Mouse (Mus musculus): Measurements from ENCODE around the gene Pdik1l. TPM values are rescaled to one million over a fixed set of nuclear protein-coding genes. Genes with fewer than 3 reads are reported as not detected.

Pdik1l gene
- 5.7 and 5.8 TPM in 2 replicates for polyA plus RNA-seq (2015; fragmentation: Nextera tagmentation; extraction: Ambion mirVana)

GRCm38 (mm10) chr4:134287575-134288025, at the start of gene Pdik1l:
Gene Pdik1l (minus strand): TSS chr4:134287895.

GRCm38 (mm10) chr4:134314876-134315275, 27.2 kb upstream of the Pdik1l start, which contains the start of gene Trim63:
Gene Trim63 (plus strand): TSS chr4:134315120.

GRCm38 (mm10) chr4:134253722-134254324, 33.9 kb downstream of the Pdik1l start, which contains the start of gene Grrp1:
Gene Grrp1 (minus strand): TSS chr4:134254106.

GRCm38 (mm10) chr4:134246719-134247258, 40.9 kb downstream of the Pdik1l start, which contains the start of gene Gm30191:
Gene Gm30191 (plus strand): TSS chr4:134246935.

GRCm38 (mm10) chr4:134245148-134245843, 42.4 kb downstream of the Pdik1l start, which contains the start of gene Zfp593:
Gene Zfp593 (minus strand): TSS chr4:134245592.

GRCm38 (mm10) chr4:134243516-134244250, 44.0 kb downstream of the Pdik1l start, which contains the start of gene E130218I03Rik:
Gene E130218I03Rik (plus strand): TSS chr4:134243662.

GRCm38 (mm10) chr4:134238279-134238651, 49.4 kb downstream of the Pdik1l start, which contains the start of gene Cnksr1:
Gene Cnksr1 (minus strand): TSS chr4:134238399.

GRCm38 (mm10) chr4:134227194-134227593, 60.5 kb downstream of the Pdik1l start, which contains the start of gene Catsper4:
Gene Catsper4 (minus strand): TSS chr4:134227383.

Other genes with a start within 250 kb of the Pdik1l start
- not detected in 2 replicates for gene Zfp683, start 234.1 kb downstream of the Pdik1l start, polyA plus RNA-seq (2015; fragmentation: Nextera tagmentation; extraction: Ambion mirVana)
- 0.65 TPM in 1 of 2 replicates, not detected in the other for gene Crybg2, start 227.1 kb downstream of the Pdik1l start, polyA plus RNA-seq (2015; fragmentation: Nextera tagmentation; extraction: Ambion mirVana)
- gene Cd52, start 192.8 kb downstream of the Pdik1l start, polyA plus RNA-seq (2015; fragmentation: Nextera tagmentation; extraction: Ambion mirVana) = 8.2 and 9.0 TPM in 2 replicates
- gene Ubxn11, start 185.3 kb downstream of the Pdik1l start, polyA plus RNA-seq (2015; fragmentation: Nextera tagmentation; extraction: Ambion mirVana) = 1.6 and 2.8 TPM in 2 replicates
- gene Sh3bgrl3, start 159.1 kb downstream of the Pdik1l start, polyA plus RNA-seq (2015; fragmentation: Nextera tagmentation; extraction: Ambion mirVana) = 149 and 187 TPM in 2 replicates
- 45.7 and 53.9 TPM in 2 replicates for gene Cep85, start 100.8 kb downstream of the Pdik1l start, polyA plus RNA-seq (2015; fragmentation: Nextera tagmentation; extraction: Ambion mirVana)
- gene Gm7534, start 84.9 kb downstream of the Pdik1l start, polyA plus RNA-seq (2015; fragmentation: Nextera tagmentation; extraction: Ambion mirVana) = not detected in 2 replicates
- gene Catsper4, start 60.5 kb downstream of the Pdik1l start, polyA plus RNA-seq (2015; fragmentation: Nextera tagmentation; extraction: Ambion mirVana) = not detected in 2 replicates
- 2.6 and 5.2 TPM in 2 replicates for gene Cnksr1, start 49.5 kb downstream of the Pdik1l start, polyA plus RNA-seq (2015; fragmentation: Nextera tagmentation; extraction: Ambion mirVana)
- gene E130218I03Rik, start 44.2 kb downstream of the Pdik1l start, polyA plus RNA-seq (2015; fragmentation: Nextera tagmentation; extraction: Ambion mirVana) = 0.44 TPM in 1 of 2 replicates, not detected in the other
- 5.9 and 6.9 TPM in 2 replicates for gene Zfp593, start 42.3 kb downstream of the Pdik1l start, polyA plus RNA-seq (2015; fragmentation: Nextera tagmentation; extraction: Ambion mirVana)
- not detected in 2 replicates for gene Gm30191, start 41.0 kb downstream of the Pdik1l start, polyA plus RNA-seq (2015; fragmentation: Nextera tagmentation; extraction: Ambion mirVana)
- gene Grrp1, start 33.8 kb downstream of the Pdik1l start, polyA plus RNA-seq (2015; fragmentation: Nextera tagmentation; extraction: Ambion mirVana) = 5.0 and 5.7 TPM in 2 replicates
- gene Trim63, start 27.2 kb upstream of the Pdik1l start, polyA plus RNA-seq (2015; fragmentation: Nextera tagmentation; extraction: Ambion mirVana) = 53.6 and 64.2 TPM in 2 replicates
- gene Slc30a2, start 55.3 kb upstream of the Pdik1l start, polyA plus RNA-seq (2015; fragmentation: Nextera tagmentation; extraction: Ambion mirVana) = 0.33 and 0.44 TPM in 2 replicates
- gene Extl1, start 96.0 kb upstream of the Pdik1l start, polyA plus RNA-seq (2015; fragmentation: Nextera tagmentation; extraction: Ambion mirVana) = 2.6 and 2.7 TPM in 2 replicates
- gene Pafah2, start 108.4 kb upstream of the Pdik1l start, polyA plus RNA-seq (2015; fragmentation: Nextera tagmentation; extraction: Ambion mirVana) = 4.2 and 5.4 TPM in 2 replicates
- 236 and 280 TPM in 2 replicates for gene Stmn1, start 180.4 kb upstream of the Pdik1l start, polyA plus RNA-seq (2015; fragmentation: Nextera tagmentation; extraction: Ambion mirVana)
- 4.5 and 5.3 TPM in 2 replicates for gene Paqr7, start 208.8 kb upstream of the Pdik1l start, polyA plus RNA-seq (2015; fragmentation: Nextera tagmentation; extraction: Ambion mirVana)
- gene Aunip, start 223.1 kb upstream of the Pdik1l start, polyA plus RNA-seq (2015; fragmentation: Nextera tagmentation; extraction: Ambion mirVana) = 1.0 and 1.9 TPM in 2 replicates
- 155 and 156 TPM in 2 replicates for gene Mtfr1l, start 247.5 kb upstream of the Pdik1l start, polyA plus RNA-seq (2015; fragmentation: Nextera tagmentation; extraction: Ambion mirVana)